Mouse (Mus musculus): ENCODE data around the gene Sdsl. TPM values are rescaled to one million over a fixed set of nuclear protein-coding genes. Genes with fewer than 3 reads are reported as not detected.
A peak's percentile ranks its signal among the peaks of the same experiment; 100 is the strongest.

Gene Sdsl
- polyA plus RNA-seq, 1 experiment from 2014 or later: 10.6 TPM

DNA sequence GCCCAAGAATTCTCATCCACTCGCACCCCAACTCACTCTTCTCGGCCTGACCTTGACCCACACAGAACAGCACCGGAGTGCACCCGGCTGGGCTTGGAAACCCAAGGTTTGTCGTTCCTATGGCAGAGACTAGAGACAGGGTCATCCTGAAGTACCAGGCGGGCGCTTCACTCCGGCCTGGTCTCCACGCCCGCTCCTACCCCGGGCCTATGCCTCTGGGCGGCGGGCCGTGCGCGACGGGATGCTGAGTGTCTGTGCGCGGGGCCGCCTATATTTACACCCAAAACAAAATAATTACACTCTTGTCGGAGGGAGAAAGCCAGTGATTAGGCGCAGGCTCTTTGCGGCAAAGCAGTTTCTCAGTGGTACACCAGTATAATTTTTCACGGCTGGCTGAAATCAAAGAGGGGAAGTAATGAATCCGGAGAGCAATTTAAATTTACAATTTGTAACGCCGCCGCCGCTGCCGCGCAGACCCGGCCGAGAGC is 45.1 kb downstream of the Sdsl start:
- ATAC-seq (ENCODE audit: insufficient number of reproducible peaks, low FRiP score): no peak
- no peaks in the 10 kb centered on the region for H3K9me3 ChIP-seq (replicated peaks)
- H3K4me3 ChIP-seq: no peak overlapping the region
- H3K4me2 ChIP-seq: no peak overlapping the region
- H3K36me3 ChIP-seq: no peaks in the 10 kb centered on the region
- peaks cover 99% of the 10 kb centered on the region for H3K27me3 ChIP-seq (replicated peaks)
- H3K4me1 ChIP-seq (replicated peaks): no peaks in the 10 kb centered on the region
- under 1% methylated on average over 33 of the region's 33 CpGs for whole genome bisulfite sequencing
- no peak overlapping the region for H3K27ac ChIP-seq (ENCODE audit: poor library complexity, severe bottlenecking)
- H3K9ac ChIP-seq: no peak overlapping the region

DNA sequence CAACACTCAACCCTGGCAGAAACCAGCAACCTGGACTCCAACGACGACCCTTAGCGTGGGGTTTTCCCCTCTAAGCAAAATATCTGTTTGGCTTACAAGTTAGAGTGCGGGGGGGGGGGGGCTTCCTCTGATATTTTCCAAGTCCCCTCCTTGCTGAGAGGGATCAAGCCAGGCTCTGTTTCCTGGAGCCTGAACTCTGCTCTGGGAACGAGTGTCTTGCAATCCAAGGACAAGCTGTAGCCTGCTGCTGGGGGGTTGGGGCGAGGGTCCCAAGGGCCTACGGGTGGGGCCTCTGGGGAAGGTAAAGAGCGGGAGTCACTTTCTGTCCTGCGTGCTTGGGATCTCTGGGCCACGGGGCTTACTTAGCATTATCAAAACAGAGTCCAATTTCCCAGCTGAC is 46.0 kb downstream of the Sdsl start:
- H3K4me3 ChIP-seq: no peak overlapping the region
- H3K9me3 ChIP-seq (replicated peaks): no peaks in the 10 kb centered on the region
- H3K9ac ChIP-seq: no peak overlapping the region
- peaks cover 99% of the 10 kb centered on the region for H3K27me3 ChIP-seq (replicated peaks)
- WGBS: 2% methylated on average over 10 of the region's 10 CpGs
- H3K4me2 ChIP-seq: no peak overlapping the region
- no peaks in the 10 kb centered on the region for H3K36me3 ChIP-seq
- no peak for ATAC-seq (ENCODE audit: insufficient number of reproducible peaks, low FRiP score)
- no peak overlapping the region for H3K27ac ChIP-seq (ENCODE audit: poor library complexity, severe bottlenecking)
- no peaks in the 10 kb centered on the region for H3K4me1 ChIP-seq (replicated peaks)

DNA sequence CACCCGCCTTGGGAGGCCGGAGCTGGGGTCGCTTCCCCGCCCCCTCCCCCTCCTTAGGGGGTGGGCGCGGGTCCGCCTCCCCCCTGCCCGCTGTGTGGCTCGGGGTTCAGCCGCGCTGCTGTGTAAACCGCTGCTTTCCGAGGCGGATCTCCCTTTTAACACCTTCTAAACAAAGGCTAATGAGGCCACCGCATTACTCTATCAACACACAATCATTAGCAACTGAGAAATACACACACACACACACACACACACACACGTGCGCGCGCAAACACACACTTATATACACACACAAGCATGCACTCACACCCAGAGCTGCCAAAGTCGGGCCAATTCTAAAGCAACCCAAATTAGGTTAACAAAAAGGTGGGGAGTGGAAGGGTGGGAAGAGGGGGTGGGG is 46.9 kb downstream of the Sdsl start:
- Histone ChIP-seq H3K36me3 (no peaks in the 10 kb centered on the region), H3K27ac (ENCODE audit: poor library complexity, severe bottlenecking) (no peak overlapping the region), H3K4me2 (no peak overlapping the region), H3K4me1 (replicated peaks) (no peaks in the 10 kb centered on the region), H3K9ac (no peak overlapping the region), H3K9me3 (replicated peaks) (no peaks in the 10 kb centered on the region), H3K4me3 (no peak overlapping the region), H3K27me3 (replicated peaks) (peaks cover 99% of the 10 kb centered on the region)
- WGBS: 0% methylated on average over 11 of the region's 20 CpGs
- ATAC-seq (ENCODE audit: insufficient number of reproducible peaks, low FRiP score): no peak

DNA sequence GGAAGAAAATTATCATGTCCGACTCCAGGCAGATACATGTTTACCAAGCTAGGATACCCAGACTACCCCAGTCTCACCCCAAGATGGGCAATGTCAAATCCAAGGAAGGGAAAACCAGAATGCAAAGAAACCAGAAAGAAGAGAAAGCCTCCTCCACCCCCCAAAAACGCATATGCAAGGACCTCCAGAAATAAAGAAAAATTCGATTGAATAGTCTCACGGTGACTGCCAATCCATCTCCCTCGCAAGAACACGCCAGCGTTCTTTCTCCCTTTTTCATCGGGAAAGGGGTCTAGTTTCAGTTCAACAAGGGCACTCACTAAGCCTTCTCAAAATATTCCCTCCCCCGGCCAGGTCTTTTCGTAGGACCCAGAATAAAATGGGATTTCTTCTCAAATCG is 48.0 kb downstream of the Sdsl start:
- H3K36me3 ChIP-seq: no peaks in the 10 kb centered on the region
- no peak overlapping the region for H3K4me2 ChIP-seq
- H3K9ac ChIP-seq: no peak overlapping the region
- H3K27ac ChIP-seq (ENCODE audit: poor library complexity, severe bottlenecking): no peak overlapping the region
- H3K27me3 ChIP-seq (replicated peaks): peaks cover 96% of the 10 kb centered on the region
- H3K4me1 ChIP-seq (replicated peaks): no peaks in the 10 kb centered on the region
- H3K9me3 ChIP-seq (replicated peaks): no peaks in the 10 kb centered on the region
- H3K4me3 ChIP-seq: no peak overlapping the region
- ATAC-seq (ENCODE audit: insufficient number of reproducible peaks, low FRiP score): no peak
- 3% methylated on average over 11 of the region's 11 CpGs for WGBS

DNA sequence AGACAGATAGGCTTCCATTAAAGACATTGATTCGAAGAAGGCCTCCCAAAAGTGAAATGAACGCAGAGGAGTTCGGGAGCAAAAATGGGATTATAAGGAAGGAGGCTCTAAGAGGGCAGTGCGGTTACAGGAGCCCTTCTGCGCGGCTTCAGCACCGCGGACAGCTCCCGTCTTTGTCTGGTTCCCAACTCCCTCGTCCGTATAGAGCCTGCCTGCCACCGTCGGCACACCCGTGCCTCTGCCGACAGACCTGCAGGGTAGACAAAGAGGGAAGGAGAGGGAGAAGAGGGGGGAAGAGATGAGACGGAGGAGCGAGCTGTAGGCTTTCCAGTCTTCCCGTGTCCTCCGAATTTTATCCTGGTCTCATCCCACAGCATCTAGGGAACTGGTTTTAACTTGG is 48.6 kb downstream of the Sdsl start:
- H3K27me3 ChIP-seq (replicated peaks): peaks cover 95% of the 10 kb centered on the region
- no peaks in the 10 kb centered on the region for H3K9me3 ChIP-seq (replicated peaks)
- WGBS: 1% methylated on average over 19 of the region's 19 CpGs
- H3K36me3 ChIP-seq: no peaks in the 10 kb centered on the region
- H3K4me1 ChIP-seq (replicated peaks): no peaks in the 10 kb centered on the region
- H3K9ac ChIP-seq: no peak overlapping the region
- ATAC-seq (ENCODE audit: insufficient number of reproducible peaks, low FRiP score): no peak
- H3K27ac ChIP-seq (ENCODE audit: poor library complexity, severe bottlenecking): no peak overlapping the region
- no peak overlapping the region for H3K4me2 ChIP-seq
- no peak overlapping the region for H3K4me3 ChIP-seq

DNA sequence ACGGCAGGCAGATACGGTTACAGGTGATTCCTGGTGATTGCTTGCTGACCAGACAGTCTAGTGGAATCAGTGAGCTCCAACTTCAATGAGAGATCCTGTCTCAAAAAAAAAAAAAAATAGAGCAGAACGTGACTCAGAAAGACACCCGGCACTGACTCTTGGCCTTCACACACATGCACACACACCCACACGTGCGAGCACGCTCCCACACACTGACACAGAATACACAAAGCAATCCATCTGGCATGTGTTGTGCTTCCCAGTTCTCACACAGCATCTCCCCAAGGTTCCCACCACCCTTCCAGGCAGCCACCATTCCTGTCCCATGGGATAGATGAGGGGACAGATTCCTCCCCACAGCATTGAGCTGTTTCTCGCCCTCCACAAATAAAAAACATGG is 52.5 kb downstream of the Sdsl start:
- 80% methylated on average over 8 of the region's 8 CpGs for WGBS
- peaks cover 90% of the 10 kb centered on the region for H3K27me3 ChIP-seq (replicated peaks)

DNA sequence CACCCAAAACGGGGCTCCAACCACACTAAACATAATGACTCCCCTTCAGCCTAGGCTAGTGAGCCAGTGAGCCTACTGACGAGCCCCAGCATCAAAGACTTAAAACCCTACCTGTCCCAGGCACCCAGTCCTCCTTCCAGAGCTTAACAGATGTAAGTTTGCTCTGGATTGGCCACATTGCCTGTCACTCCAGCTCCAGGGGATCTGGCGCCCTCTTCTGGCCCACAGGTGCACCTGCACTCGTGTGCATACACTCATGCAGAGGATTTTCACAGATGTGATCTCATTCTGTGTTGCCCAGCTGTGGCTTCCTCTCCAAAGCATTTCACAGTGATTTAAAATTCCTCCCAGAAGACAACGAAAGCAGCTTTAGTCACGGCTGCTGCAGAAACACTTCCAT is 59.2 kb downstream of the Sdsl start:
- no peak for ATAC-seq (ENCODE audit: insufficient number of reproducible peaks, low FRiP score)
- peaks cover 88% of the 10 kb centered on the region for H3K27me3 ChIP-seq (replicated peaks)
- 77% methylated on average over 6 of the region's 6 CpGs for WGBS

More for the DNA sequence above, 52.5 kb downstream of the Sdsl start:
- Histone ChIP-seq H3K4me1 (replicated peaks) (no peaks in the 10 kb centered on the region), H3K36me3 (no peaks in the 10 kb centered on the region), H3K4me3 (no peak overlapping the region), H3K27ac (ENCODE audit: poor library complexity, severe bottlenecking) (no peak overlapping the region), H3K9me3 (replicated peaks) (no peaks in the 10 kb centered on the region), H3K4me2 (no peak overlapping the region), H3K9ac (no peak overlapping the region)
- no peak for ATAC-seq (ENCODE audit: insufficient number of reproducible peaks, low FRiP score)

DNA sequence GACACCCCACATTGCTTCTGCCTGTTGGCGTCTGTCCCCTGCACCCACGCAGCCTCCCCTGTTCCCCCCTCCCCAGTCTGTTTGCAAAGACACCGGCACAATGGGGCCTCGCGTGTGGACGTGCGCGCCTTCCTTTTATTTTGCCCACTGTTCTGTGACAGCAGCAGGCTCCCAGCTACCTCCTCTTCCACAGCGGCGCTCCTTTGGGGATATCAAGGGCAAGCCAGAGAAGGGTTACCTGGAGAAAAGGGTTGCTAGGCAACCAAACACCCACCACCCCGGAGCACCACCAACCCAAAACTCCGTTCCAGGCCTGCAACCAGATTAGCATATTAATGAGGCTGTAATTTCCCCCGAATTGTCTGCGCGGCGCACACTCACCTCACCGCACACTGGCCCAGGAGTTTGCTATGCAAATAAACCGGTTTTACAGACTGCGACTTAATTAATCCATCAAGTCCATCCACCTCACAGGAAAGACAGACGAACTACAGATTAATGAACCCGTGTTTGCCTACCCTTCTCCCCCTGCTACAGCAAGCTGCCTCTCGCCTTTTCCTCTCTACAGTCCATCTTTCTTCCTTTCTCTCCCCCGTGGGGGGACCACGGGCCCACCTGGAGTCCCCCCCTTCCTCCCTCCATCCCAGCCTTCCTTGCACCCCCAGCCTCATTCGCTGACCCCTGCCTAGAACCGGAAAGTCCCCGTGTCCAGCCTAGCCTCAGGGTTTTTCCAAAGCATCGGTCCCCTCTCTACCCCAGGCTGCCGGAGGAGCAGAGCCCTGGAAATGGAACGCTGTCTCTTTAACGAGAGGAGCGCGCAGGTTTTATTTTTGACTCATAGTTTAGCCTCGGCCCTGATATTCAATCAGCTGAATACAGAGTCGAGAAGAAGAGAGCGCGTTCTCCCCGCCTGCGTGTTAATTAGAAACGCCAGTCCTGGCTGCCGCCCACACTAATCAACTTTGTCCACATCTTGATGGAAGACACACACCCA is 62.9 kb downstream of the Sdsl start:
- H3K9me3 ChIP-seq (replicated peaks): peaks cover 9% of the 10 kb centered on the region; the same call in 1 of the 2 replicates
- no peaks in the 10 kb centered on the region for H3K4me1 ChIP-seq (replicated peaks)
- ATAC-seq (ENCODE audit: insufficient number of reproducible peaks, low FRiP score): no peak
- H3K4me2 ChIP-seq: peak overlapping the region; percentile 45
- no peak overlapping the region for H3K27ac ChIP-seq (ENCODE audit: poor library complexity, severe bottlenecking)
- H3K9ac ChIP-seq: no peak overlapping the region
- no peaks in the 10 kb centered on the region for H3K36me3 ChIP-seq
- WGBS: 2% methylated on average over 41 of the region's 41 CpGs
- H3K27me3 ChIP-seq (replicated peaks): peaks cover 70% of the 10 kb centered on the region
- H3K4me3 ChIP-seq: 0 out of 2 replicates have a peak overlapping the region, but pooled peaks have one; percentile 6

More for the DNA sequence above, 59.2 kb downstream of the Sdsl start:
- Histone ChIP-seq H3K4me3 (no peak overlapping the region), H3K4me2 (no peak overlapping the region), H3K9me3 (replicated peaks) (peaks cover 9% of the 10 kb centered on the region; the same call in 1 of the 2 replicates), H3K9ac (no peak overlapping the region), H3K27ac (ENCODE audit: poor library complexity, severe bottlenecking) (no peak overlapping the region), H3K4me1 (replicated peaks) (no peaks in the 10 kb centered on the region), H3K36me3 (no peaks in the 10 kb centered on the region)

DNA sequence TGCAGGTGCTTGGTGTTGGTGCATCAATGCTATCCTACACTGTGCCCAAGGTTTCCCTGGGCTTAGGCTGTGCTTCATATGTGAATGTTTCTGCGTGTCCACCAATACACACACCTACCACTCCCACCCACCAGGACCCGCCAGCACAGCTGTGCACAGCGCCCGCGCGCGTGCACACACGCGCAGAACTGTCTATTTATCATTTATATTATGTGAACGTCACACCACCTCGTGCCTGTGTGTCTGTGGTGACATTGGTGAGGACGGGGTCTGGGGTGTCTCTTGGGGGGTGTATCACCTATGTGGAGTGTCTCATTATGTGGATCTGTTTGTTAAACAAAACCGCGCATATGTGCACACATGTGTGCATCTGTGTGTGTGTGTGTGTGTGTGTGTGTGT is 63.7 kb downstream of the Sdsl start:
- no peak overlapping the region for H3K27ac ChIP-seq (ENCODE audit: poor library complexity, severe bottlenecking)
- 70% methylated on average over 14 of the region's 14 CpGs for WGBS
- no peak overlapping the region for H3K4me2 ChIP-seq
- H3K4me3 ChIP-seq: no peak overlapping the region
- no peaks in the 10 kb centered on the region for H3K36me3 ChIP-seq
- ATAC-seq (ENCODE audit: insufficient number of reproducible peaks, low FRiP score): no peak
- peaks cover 9% of the 10 kb centered on the region; the same call in 1 of the 2 replicates for H3K9me3 ChIP-seq (replicated peaks)
- peaks cover 70% of the 10 kb centered on the region for H3K27me3 ChIP-seq (replicated peaks)
- no peak overlapping the region for H3K9ac ChIP-seq
- H3K4me1 ChIP-seq (replicated peaks): no peaks in the 10 kb centered on the region
